Mouse (Mus musculus) central nervous system, embryonic 14 days (tissue): ENCODE data around the gene Scrg1. TPM values are rescaled to one million over a fixed set of nuclear protein-coding genes. Genes with fewer than 3 reads are reported as not detected.

Experiments used
- polyA plus RNA-seq: library from polyadenylated mRNA; depleted of rRNA; stranded (reverse); fragments of >200 nt; gene quantifications from 2 replicates; pipeline ENCODE4 v1.2.3, GENCODE M21; 2012; rRNA removed

Scrg1 gene
- polyA plus RNA-seq, result 5.3 and 10.2 TPM in 2 replicates

GRCm38 (mm10) chr8:57455765-57456164 lies at the start of gene Scrg1:
Gene Scrg1, plus strand, starts transcription at chr8:57455923.

GRCm38 (mm10) chr8:57487441-57488155 lies 31.9 kb downstream of the Scrg1 start, which contains the start of gene Sap30:
Gene Sap30, minus strand, starts transcription at chr8:57487860.

GRCm38 (mm10) chr8:57511316-57512118 lies 55.8 kb downstream of the Scrg1 start, which contains the start of gene Hmgb2:
Gene Hmgb2, plus strand, starts transcription at chr8:57511907.

Other genes starting within 250 kb of the Scrg1 start
- gene Hand2, start 134.9 kb upstream of the Scrg1 start, polyA plus RNA-seq, result 0.06 and 1.3 TPM in 2 replicates
- 47.7 and 71.7 TPM in 2 replicates for gene Sap30, start 31.9 kb downstream of the Scrg1 start, polyA plus RNA-seq
- 122 and 144 TPM in 2 replicates for gene Hmgb2, start 56.0 kb downstream of the Scrg1 start, polyA plus RNA-seq
- 8.1 and 8.8 TPM in 2 replicates for gene Galnt7, start 197.1 kb downstream of the Scrg1 start, polyA plus RNA-seq